Mouse (Mus musculus) forebrain, embryonic 13.5 days (tissue): ENCODE results near the gene Rhoj. TPM values are rescaled to one million over a fixed set of nuclear protein-coding genes. Genes with fewer than 3 reads are reported as not detected.
"Not testable (repeated sequence)": the region's sequence is repeated elsewhere in the genome, so short reads cannot be mapped to it uniquely, and the experiment has no call there.

Experiments used
- ATAC-seq: fragments of 200-750 bp; cut with Nextera tagmentation; 2 replicates; pipeline ENCODE4 v1.8.0; 2017
- H3K27ac ChIP-seq: fragments of 300-500 bp; sonication (generic); 2 replicates; pipeline ENCODE4 v1.5.1; 2015; ENCODE audit warnings: inconsistent platforms, mild to moderate bottlenecking, moderate library complexity
- H3K27me3 ChIP-seq: fragments of 300-500 bp; sonication (generic); 2 replicates; pipeline ENCODE4 v1.6.1; 2015; ENCODE audit warnings: mild to moderate bottlenecking, inconsistent platforms
- H3K36me3 ChIP-seq: fragments of 300-500 bp; sonication (generic); 2 replicates; pipeline ENCODE4 v1.6.1; 2015; ENCODE audit warnings: mild to moderate bottlenecking, inconsistent platforms; ENCODE audit not compliant: poor library complexity, severe bottlenecking
- H3K4me1 ChIP-seq: fragments of 300-500 bp; sonication (generic); 2 replicates; pipeline ENCODE4 v1.6.1; 2015; ENCODE audit warnings: inconsistent platforms
- H3K4me2 ChIP-seq: fragments of 300-500 bp; sonication (generic); 2 replicates; pipeline ENCODE4 v1.6.1; 2015; ENCODE audit warnings: inconsistent platforms, mild to moderate bottlenecking, moderate library complexity
- H3K4me3 ChIP-seq: fragments of 300-500 bp; sonication (generic); 2 replicates; pipeline ENCODE4 v1.5.1; 2015; ENCODE audit warnings: mild to moderate bottlenecking, inconsistent platforms
- H3K9ac ChIP-seq: fragments of 300-500 bp; sonication (generic); 2 replicates; pipeline ENCODE4 v1.6.1; 2015; ENCODE audit warnings: mild to moderate bottlenecking, inconsistent platforms
- H3K9me3 ChIP-seq: fragments of 300-500 bp; sonication (generic); replicated peaks from 2 replicates; pipeline ENCODE4 v1.6.1; 2016; ENCODE audit warnings: inconsistent platforms
- WGBS: fragments of 180-500 bp; shearing (Covaris S2); methylation state at CpG from one replicate; pipeline ENCODE4 v1.1.7; 2015; 5-methylcytosine and 5-hydroxymethylcytosine counted together
- polyA plus RNA-seq: library from polyadenylated mRNA; unstranded; fragments of >200 nt; fragmentation: Nextera tagmentation; extraction: Ambion mirVana; gene quantifications from 2 replicates; pipeline ENCODE4 v1.2.1, GENCODE M21; 2015

The Rhoj gene
- polyA plus RNA-seq, 1 experiment from 2014 or later: 16.6 TPM

DNA sequence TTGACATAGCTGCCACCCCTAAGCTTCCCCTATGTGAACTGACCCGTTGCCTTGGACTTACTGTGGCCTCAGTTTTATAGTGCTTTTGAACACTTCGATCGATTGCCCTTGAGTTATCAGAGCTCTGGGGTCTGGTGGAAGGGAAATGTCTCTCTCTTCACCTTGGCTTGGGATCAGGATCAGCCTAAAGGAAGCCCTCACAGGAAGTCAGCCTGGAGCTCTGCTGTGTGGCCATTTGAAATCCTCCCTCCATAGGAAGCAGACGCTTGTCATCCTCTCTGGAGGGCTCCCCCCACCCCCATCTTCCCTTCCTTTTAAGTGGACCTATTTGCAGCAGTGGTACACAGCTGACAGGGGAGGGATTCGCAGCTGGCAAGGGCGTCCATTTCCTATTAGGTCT, 1.6 kb downstream of the Rhoj start:
- H3K27me3 ChIP-seq: peaks cover 4% of the 10 kb centered on the region; the same call in 1 of the 2 replicates
- 66% methylated on average over 6 of the region's 6 CpGs for WGBS
- H3K9ac ChIP-seq: no peak overlapping the region
- H3K9me3 ChIP-seq: no peaks in the 10 kb centered on the region
- H3K4me1 ChIP-seq: peaks cover 16% of the 10 kb centered on the region
- ATAC-seq: no peak
- H3K36me3 ChIP-seq: no peaks in the 10 kb centered on the region
- no peak overlapping the region for H3K4me2 ChIP-seq
- no peak overlapping the region for H3K27ac ChIP-seq
- H3K4me3 ChIP-seq: no peak overlapping the region

GRCm38 (mm10) chr12:75310766-75311165, 2.6 kb downstream of the Rhoj start:
- Histone ChIP-seq H3K4me3 (no peak overlapping the region), H3K27ac (no peak overlapping the region), H3K36me3 (no peaks in the 10 kb centered on the region), H3K9me3 (no peaks in the 10 kb centered on the region), H3K4me2 (no peak overlapping the region), H3K4me1 (peaks cover 16% of the 10 kb centered on the region), H3K9ac (no peak overlapping the region), H3K27me3 (peaks cover 4% of the 10 kb centered on the region; the same call in 1 of the 2 replicates)
- WGBS: 89% methylated on average over 12 of the region's 12 CpGs
- ATAC-seq: no peak

- H3K9me3 ChIP-seq: no peaks in the 10 kb centered on the region
- no peaks in the 10 kb centered on the region for H3K36me3 ChIP-seq
- 92% methylated on average over 8 of the region's 8 CpGs for whole genome bisulfite sequencing
- H3K4me2 ChIP-seq: no peak overlapping the region
- ATAC-seq: no peak
- no peak overlapping the region for H3K27ac ChIP-seq
- H3K4me3 ChIP-seq: no peak overlapping the region
- peaks cover 4% of the 10 kb centered on the region; the same call in 1 of the 2 replicates for H3K27me3 ChIP-seq
- H3K4me1 ChIP-seq: peaks cover 16% of the 10 kb centered on the region
- no peak overlapping the region for H3K9ac ChIP-seq
Measured at GRCm38 (mm10) chr12:75311879-75312278, 3.8 kb downstream of the Rhoj start.

DNA sequence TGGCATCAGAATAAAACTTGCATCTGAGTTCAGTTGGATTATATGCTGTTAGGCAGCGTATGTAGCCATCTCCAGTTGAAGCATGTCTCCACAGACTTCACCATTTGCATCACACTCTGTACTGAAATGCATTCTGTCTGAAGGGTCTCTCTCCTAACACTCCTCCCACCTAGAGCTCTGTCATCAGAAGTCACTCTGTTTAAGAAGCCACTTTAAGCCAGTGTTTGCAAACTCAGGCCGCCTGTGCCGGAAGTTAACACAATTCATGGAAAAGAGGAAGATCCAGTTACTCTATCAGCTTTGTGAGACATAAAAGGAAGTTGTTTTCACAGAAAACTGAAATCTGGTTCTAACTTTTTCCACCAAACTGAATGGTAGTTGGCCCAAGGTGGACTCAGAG, 5.9 kb downstream of the Rhoj start:
- no peak overlapping the region for H3K4me3 ChIP-seq
- no peaks in the 10 kb centered on the region for H3K36me3 ChIP-seq
- H3K27ac ChIP-seq: no peak overlapping the region
- WGBS: 86% methylated on average over 3 of the region's 3 CpGs
- no peak overlapping the region for H3K4me2 ChIP-seq
- no peak overlapping the region for H3K9ac ChIP-seq
- H3K9me3 ChIP-seq: no peaks in the 10 kb centered on the region
- H3K4me1 ChIP-seq: peaks cover under 1% of the 10 kb centered on the region; the same call in 1 of the 2 replicates
- H3K27me3 ChIP-seq: peaks cover 4% of the 10 kb centered on the region; the same call in 1 of the 2 replicates
- no peak for ATAC-seq

DNA sequence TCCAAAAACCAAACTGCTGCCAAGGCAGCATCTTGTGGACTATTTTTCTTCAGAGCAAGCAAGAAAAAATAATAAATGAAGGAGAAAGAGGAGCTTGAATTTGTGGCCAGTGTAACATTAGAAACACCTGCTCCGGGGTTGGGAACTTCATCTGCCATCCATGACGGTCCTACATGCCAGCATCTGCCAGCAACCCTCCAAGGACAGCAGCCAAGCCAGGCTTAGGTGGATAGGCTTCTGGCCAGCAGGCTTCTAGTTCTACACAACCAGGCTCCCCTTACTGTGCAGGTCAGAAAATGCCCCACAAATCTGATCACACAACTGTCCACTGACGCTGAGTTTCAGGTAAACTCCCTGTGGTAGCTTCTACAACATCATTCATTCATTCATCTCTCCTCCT, 7.7 kb downstream of the Rhoj start:
- Histone ChIP-seq H3K4me2 (no peak overlapping the region), H3K27ac (no peak overlapping the region), H3K4me1 (no peaks in the 10 kb centered on the region), H3K27me3 (no peaks in the 10 kb centered on the region), H3K9me3 (no peaks in the 10 kb centered on the region), H3K36me3 (no peaks in the 10 kb centered on the region), H3K4me3 (no peak overlapping the region), H3K9ac (no peak overlapping the region)
- 89% methylated on average over 3 of the region's 3 CpGs for WGBS
- ATAC-seq: no peak

GRCm38 (mm10) chr12:75320441-75320925, 12.4 kb downstream of the Rhoj start:
- WGBS: 85% methylated on average over 12 of the region's 12 CpGs
- H3K27ac ChIP-seq: no peak overlapping the region
- no peaks in the 10 kb centered on the region for H3K4me1 ChIP-seq
- H3K4me2 ChIP-seq: no peak overlapping the region
- no peak for ATAC-seq
- no peak overlapping the region for H3K9ac ChIP-seq
- no peaks in the 10 kb centered on the region for H3K27me3 ChIP-seq
- no peaks in the 10 kb centered on the region for H3K9me3 ChIP-seq
- H3K4me3 ChIP-seq: no peak overlapping the region
- H3K36me3 ChIP-seq: no peaks in the 10 kb centered on the region

- 46% methylated on average over 4 of the region's 4 CpGs for WGBS
Measured at GRCm38 (mm10) chr12:75321189-75321588, 13.1 kb downstream of the Rhoj start.

GRCm38 (mm10) chr12:75329188-75329587, 21.1 kb downstream of the Rhoj start:
- WGBS: 95% methylated on average over 2 of the region's 2 CpGs

More at GRCm38 (mm10) chr12:75321189-75321588, 13.1 kb downstream of the Rhoj start:
- H3K36me3 ChIP-seq: no peaks in the 10 kb centered on the region
- H3K27me3 ChIP-seq: no peaks in the 10 kb centered on the region
- H3K4me2 ChIP-seq: no peak overlapping the region
- no peaks in the 10 kb centered on the region for H3K4me1 ChIP-seq
- no peaks in the 10 kb centered on the region for H3K9me3 ChIP-seq
- no peak for ATAC-seq
- no peak overlapping the region for H3K4me3 ChIP-seq
- H3K27ac ChIP-seq: no peak overlapping the region
- H3K9ac ChIP-seq: no peak overlapping the region

GRCm38 (mm10) chr12:75339894-75340293, 31.8 kb downstream of the Rhoj start:
- Histone ChIP-seq H3K4me3 (no peak overlapping the region), H3K27me3 (no peaks in the 10 kb centered on the region), H3K9ac (no peak overlapping the region), H3K9me3 (no peaks in the 10 kb centered on the region), H3K27ac (no peak overlapping the region), H3K4me1 (no peaks in the 10 kb centered on the region), H3K4me2 (no peak overlapping the region), H3K36me3 (no peaks in the 10 kb centered on the region)
- 97% methylated on average over 3 of the region's 3 CpGs for WGBS
- no peak for ATAC-seq

More at GRCm38 (mm10) chr12:75329188-75329587, 21.1 kb downstream of the Rhoj start:
- Histone ChIP-seq H3K9me3 (no peaks in the 10 kb centered on the region), H3K27me3 (no peaks in the 10 kb centered on the region), H3K4me3 (no peak overlapping the region), H3K9ac (no peak overlapping the region), H3K27ac (no peak overlapping the region), H3K4me2 (no peak overlapping the region), H3K36me3 (no peaks in the 10 kb centered on the region), H3K4me1 (no peaks in the 10 kb centered on the region)
- ATAC-seq: no peak

- Histone ChIP-seq H3K4me2 (no peak overlapping the region), H3K27ac (no peak overlapping the region), H3K36me3 (no peaks in the 10 kb centered on the region), H3K9me3 (no peaks in the 10 kb centered on the region), H3K27me3 (no peaks in the 10 kb centered on the region), H3K4me3 (no peak overlapping the region), H3K4me1 (no peaks in the 10 kb centered on the region), H3K9ac (no peak overlapping the region)
- 95% methylated on average over 7 of the region's 7 CpGs for WGBS
- no peak for ATAC-seq
Measured at GRCm38 (mm10) chr12:75340331-75340730, 32.2 kb downstream of the Rhoj start.

- no peak overlapping the region for H3K4me3 ChIP-seq
- H3K27me3 ChIP-seq: no peaks in the 10 kb centered on the region
- no peak overlapping the region for H3K27ac ChIP-seq
- no peak overlapping the region for H3K9ac ChIP-seq
- no peak for ATAC-seq
- no peaks in the 10 kb centered on the region for H3K9me3 ChIP-seq
- 87% methylated on average over 7 of the region's 7 CpGs for WGBS
- no peaks in the 10 kb centered on the region for H3K4me1 ChIP-seq
- H3K4me2 ChIP-seq: no peak overlapping the region
- no peaks in the 10 kb centered on the region for H3K36me3 ChIP-seq
Measured at GRCm38 (mm10) chr12:75348551-75348950, 40.4 kb downstream of the Rhoj start.

GRCm38 (mm10) chr12:75349537-75349936, 41.4 kb downstream of the Rhoj start:
- not testable (repeated sequence) for H3K9ac ChIP-seq, H3K36me3 ChIP-seq, H3K4me3 ChIP-seq, H3K9me3 ChIP-seq, H3K4me1 ChIP-seq, H3K27ac ChIP-seq, ATAC-seq, H3K4me2 ChIP-seq, H3K27me3 ChIP-seq
- 80% methylated on average over 5 of the region's 5 CpGs for WGBS

GRCm38 (mm10) chr12:75350750-75351149, 42.6 kb downstream of the Rhoj start:
- Histone ChIP-seq H3K9ac (no peak overlapping the region), H3K4me2 (no peak overlapping the region), H3K27me3 (no peaks in the 10 kb centered on the region), H3K36me3 (no peaks in the 10 kb centered on the region), H3K27ac (no peak overlapping the region), H3K4me3 (no peak overlapping the region), H3K4me1 (no peaks in the 10 kb centered on the region), H3K9me3 (no peaks in the 10 kb centered on the region)
- WGBS: 63% methylated on average over 5 of the region's 5 CpGs
- ATAC-seq: no peak
